Mouse (Mus musculus): ENCODE measurements around the gene Lhx8. TPM values are rescaled to one million over a fixed set of nuclear protein-coding genes. Genes with fewer than 3 reads are reported as not detected.

Lhx8 gene
- under 1 TPM; 0.69 to 0.89 TPM for total RNA-seq (2021)
- long read RNA-seq, experiment 1, partial matches to known transcripts = 1 of 1 reads
- long read RNA-seq, experiment 1, other reads (novel, unspliced or antisense) = 0 of 1 reads
- long read RNA-seq, experiment 2 = 0 reads

DNA sequence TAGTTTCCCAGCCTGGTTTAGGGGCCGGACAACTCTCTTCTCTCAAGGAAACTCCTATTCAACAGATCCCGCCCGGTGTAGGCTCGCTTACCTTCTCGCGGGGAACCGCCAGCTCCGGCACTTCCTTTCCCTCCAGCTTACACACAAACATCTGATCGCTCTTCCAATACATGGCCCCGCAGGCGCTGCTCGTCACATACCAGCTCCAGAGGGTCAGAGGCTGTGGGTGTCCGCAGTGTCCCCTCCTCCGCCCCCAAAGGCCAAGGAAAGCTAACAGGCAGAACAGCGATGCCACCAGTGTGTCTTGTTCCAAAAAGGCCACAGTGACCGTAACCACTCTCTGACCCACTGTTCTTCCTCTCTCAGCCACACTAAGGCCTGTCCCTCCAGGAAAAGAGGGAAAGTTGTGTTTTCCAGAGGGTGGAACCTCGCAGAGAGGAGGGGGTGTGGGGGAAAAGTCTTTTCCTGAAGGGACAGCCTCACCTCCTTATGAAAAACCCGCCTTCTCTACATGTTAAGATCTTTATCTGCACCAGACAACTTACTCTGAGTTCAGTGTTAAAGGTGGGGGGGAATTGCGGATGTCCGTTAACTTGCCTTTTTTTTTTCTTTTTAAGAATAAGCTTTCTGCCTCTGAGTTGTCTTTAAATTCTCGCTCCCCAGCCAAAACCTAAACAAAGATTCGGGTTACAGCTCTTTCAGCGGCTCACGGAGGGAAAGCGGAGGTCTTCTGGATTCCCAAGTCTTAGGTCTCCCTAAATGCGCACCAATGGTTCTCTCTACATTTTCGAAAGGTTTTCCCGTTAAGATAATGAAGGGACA, at the start of gene Lhx8:
Lhx8 (minus strand) TSS at position 479 of the 822 bp plus-strand sequence.
- no peak for DNase-seq

DNA sequence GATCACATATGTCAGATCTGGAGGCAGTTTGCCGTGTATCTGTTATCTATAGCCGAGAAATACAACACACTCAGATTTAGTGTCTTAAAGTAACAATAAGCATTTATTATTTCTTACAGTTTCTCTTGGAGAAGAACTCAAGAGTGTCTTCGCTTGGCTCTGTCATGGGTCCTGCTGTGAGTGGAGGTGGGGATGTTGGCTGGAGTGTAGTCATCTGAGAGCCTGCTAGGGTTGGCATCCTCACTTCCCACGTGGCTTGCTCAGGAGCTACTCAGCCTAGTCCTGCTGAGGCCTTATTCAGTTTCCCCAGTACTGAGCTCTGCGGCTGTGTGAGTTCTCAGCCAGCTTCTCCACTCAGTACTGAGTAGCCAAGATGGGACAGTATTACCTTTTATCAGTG, 43.1 kb upstream of the Lhx8 start:
- no peak for DNase-seq

DNA sequence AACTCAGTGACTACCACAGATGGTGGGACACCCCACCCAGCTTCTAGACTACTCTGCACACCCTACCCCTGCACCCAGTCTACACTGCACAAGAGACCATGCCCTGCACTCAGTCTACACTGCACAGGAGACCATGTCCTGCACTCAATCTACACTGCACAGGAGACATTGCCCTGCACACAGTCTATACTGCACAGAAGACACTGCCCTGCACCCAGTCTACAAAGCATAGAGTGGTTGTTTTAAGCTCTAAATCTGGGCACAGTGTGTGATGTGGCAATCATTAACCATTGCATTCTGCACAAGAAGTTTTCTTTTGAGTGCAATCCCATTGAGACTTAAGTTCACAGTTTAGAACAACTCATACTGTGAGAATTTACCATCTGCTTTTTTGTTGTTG, 42.2 kb upstream of the Lhx8 start:
- DNase-seq = no peak

DNA sequence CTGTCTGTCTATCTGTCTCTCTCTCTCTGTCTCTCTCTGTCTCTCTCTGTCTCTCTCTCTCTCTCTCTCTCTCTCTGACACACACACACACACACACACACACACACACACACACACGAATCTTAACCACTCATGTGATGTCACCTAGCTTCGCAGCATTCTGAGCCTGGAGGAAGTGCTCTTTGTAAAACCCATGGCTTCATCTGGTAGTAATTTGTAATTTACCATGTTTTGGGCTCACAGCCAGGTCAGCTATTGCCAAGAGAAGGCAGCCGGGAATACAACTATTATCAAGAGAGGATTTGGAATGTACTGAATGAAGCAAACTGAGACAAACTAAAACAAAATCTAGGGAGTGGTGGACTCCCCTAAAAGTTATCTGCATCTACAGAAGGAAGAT, 36.9 kb upstream of the Lhx8 start:
- DNase-seq = peak in 1 of 2 experiments; percentile 8

DNA sequence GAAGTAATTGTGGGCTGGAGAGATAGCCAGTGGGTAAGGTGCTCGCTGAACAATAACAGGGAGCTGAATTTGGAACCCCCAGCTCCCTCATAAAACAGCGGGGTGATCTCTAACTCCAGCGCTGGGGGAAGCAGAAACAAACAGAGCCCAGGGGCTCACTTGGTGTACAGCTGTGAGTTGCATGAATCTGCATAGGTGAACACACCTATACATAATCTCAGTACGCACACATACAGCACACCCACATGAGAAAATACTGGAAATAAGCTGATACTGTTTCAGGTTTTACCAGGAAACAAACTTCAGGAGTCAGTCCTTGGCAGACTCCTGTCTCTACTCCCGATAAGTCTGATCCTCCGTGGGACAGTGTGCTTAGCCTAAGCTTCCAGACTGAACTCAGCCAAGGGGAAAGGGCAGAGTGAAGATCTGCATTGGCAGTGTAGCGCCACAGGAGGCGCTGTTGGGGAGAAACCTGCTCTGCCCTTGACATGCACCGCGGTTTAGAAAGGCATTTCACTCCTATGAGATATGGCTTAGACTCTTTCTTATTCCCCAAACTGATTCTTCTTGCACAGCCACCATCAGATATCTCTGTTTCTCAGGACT, 34.2 kb upstream of the Lhx8 start:
- DNase-seq = peak; percentile 12 to 25

DNA sequence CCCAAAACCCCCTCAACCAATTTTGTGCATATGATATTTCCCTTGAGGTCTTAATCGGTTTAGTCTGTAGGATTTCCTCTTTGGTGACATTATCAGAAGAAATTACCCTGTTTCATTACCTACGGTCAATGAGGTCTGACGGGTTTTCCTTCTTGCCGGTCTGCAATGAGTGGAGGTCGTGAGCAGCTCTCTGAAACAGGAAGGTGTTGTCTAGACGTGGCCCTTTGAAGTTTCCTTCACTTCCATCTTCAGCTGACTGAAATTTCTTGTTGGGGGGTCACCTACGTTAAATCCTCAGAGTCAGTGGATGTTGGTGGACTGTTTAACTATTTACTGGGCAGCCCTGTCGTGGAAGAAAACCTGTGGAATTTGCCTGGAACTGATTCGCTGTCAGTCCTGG, 33.0 kb upstream of the Lhx8 start:
- no peak for DNase-seq

DNA sequence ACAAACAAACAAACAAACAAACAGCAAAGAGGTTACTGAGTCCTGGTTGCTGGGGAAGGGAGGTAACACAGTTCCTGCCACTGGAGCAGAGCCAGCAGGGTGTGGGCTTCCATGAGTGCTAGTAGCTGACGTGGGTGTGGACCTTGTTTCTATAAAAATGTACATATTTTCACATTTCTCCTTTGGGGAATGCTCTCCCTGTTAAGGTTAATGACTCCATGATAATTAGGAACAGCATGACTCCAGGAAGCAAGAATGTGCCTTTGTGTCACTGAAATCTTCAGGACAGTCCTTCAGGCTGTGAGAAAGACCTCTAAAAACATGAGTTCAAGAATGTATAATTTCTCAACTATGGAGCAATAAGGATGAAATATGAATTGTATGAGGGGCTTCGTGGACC, 28.8 kb upstream of the Lhx8 start:
- DNase-seq = no peak

DNA sequence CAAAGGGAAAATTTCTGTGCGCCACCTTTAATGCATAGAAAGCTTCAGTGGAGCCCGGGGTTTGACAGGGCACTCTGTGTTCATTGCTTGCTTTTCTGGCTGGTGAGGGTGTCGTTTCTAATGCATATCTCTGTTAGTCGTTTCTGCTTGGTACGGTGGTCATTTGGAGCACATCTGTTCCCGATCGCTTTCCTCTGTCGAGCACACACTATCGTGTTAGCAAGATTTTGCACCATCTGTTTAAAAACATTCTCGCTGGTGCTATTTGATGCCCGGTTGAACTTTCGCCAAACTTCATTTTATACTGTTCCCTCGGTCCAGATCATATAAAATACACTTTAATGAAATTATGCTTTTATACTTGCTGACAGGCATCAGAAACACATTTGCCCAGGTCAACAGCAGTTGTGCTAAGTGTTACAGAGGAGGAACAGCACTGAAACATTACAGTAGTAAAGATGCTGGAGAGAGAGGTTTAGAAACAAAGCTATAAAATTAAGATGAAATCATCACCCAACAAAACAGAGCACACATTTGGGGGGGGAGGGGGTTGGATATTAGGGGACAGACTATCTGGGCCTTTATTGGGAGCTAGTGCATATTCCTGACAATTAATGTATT, 9.9 kb upstream of the Lhx8 start:
- no peak for DNase-seq

DNA sequence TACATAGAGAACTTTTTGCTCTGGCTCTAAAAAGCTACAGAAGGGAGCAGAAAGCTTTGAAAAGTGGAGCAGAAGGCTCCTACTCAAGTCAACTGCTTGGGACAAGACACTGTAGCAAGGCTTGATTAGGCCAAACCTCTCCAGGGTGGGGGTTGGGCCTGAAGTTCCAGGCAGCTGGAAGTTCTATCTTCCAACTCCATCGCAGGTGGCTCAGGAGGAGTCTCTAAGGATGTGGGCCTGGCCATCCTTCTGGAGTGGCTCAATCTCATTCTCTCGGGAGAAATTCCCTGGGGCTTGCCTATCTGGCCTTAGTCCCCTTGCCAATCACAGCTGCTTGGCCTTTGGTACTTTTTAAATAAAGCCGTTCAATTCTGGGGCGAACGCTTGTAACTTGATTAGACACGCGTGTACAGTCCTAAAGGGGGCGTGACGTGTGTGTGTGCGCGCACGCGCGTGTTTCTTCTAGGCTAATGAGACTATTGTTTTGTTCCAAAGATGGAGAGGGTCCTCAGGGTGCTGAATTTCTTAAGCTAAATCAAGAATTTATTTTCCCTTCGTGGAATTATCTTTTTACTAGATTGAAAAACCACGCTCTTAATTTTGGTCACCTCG, 9.3 kb upstream of the Lhx8 start:
- DNase-seq = no peak

DNA sequence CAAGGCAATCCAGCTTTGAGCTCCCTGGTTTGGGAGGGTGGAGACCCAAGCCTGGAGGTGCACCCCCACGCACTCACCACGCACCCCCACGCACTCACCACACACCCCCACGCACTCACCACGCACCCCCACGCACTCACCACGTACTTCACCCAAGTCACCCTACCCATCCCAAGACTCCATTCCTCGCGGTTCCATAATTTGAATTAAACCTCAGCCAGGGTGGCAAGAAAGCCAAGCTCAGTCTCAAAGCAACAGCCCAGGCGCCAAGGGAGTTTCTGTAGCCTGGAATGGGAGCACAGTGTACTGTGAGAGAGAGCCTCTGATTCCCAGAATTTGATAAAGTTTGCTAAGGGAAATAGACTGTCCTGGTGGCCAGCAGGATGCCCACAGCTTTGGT, 4.3 kb upstream of the Lhx8 start:
- DNase-seq = no peak

DNA sequence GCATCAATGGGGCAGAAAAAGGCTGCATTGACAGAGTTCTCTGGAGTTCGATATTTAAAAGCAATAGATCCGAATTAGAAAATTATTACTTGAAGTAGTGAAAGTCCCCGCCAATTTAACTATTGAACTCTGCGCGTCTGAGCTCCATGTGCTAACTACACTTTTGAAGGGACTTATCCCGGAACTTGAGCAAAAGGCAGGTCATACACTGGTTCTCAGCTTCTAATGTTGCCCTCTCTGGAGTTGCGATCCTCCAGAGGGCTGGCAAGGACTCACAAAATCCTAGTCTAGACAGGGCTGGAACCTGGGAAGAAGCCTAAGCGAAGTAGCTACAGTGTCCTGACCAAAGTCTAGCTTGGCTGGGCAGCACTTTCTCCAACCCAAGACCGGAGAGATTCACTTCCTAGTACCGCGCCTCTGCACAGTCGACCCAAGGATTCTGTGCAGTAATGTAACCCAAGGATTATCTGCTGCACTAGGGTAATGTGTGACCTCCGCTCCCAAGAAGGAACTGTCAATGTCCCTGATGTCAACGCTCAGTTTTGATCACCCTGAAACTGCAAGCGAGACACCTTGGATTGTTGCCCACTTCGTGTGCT, 3.0 kb upstream of the Lhx8 start:
- DNase-seq = no peak

DNA sequence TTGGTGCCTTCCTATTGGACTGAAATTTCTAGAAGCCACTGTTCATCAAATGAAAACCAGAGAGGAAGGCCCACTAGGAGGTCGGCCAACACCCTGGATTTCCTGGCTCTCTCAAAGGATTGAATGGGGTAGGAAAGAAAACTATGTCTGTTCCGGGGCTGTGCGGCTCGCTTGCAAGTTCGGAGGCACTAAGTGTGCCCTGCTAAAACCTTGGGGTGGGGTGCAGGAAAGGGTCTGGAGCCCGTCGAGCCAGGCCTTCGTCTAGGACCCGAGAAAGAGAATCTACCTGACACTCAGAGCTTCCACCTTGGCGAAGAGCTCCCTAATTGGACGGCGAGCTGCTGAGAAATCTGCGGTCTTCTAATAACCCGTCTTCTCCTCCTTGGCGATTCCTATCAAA, 2.5 kb upstream of the Lhx8 start:
- no peak for DNase-seq

DNA sequence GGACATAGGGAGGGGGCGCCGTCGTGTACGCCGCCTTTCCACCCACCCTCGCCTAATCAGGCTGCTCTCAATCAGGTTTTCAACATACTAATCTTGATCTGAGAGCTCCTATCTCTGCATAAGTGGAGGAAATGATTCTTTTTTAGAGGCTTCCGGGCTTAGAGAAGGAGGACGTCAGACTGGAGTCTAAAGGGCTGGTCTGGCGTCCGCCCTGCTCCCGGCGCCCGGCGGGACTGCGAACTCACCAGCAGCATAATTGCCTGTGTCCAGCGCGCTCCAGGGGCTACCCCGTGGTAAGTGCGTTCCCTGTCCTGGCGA, 1.7 kb upstream of the Lhx8 start:
- peak in 1 of 2 experiments; percentile 8 for DNase-seq

DNA sequence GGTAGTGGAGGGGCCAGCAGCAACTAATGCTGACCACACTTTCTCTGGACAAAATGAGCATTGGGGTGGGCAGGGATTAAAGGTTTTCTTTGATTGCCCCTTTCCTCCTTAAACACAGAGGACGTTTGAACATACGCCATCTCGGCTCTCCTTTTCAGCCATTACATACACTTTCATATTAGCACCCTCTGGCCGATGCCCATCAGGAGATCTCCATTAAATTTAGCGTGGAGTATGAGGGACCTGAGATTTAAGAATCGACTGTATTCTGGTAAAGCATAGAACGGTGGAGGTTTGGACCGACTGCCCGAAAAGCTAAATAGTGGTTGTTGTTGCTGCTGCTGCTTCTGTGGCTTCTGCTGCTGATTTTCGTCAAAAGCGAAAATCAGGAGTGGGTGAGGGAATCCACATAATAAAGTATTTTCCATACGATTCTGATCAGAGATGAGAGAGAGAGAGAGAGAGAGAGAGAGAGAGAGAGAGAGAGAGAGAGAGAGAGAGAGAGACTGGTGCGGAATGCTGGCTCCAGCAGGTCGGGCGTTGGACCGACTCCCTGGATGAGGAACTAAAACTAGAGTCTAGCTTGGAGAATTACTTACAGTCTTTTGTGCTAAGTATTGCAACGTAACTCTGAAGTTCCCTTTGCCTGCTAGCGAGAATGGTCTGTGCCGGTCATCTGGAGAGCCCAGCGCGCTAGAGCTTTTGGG, 1.2 kb upstream of the Lhx8 start:
- DNase-seq = no peak

DNA sequence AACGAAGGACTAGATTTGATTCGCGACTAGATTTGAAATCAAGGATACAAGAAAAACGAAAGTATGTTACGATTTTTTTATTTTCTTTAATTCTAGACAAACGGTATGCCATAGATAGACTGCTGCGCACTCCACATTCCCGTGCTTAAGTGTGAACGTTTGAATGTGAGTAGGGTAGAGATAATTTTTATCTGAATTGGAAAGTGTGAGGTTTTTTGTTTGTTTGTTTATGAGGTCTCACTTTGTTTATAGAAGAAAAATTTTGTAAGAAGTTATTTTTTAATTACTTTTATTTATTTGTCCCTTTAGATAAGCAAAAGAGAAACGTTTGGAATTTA, 513 bp upstream of the Lhx8 start:
- DNase-seq = no peak

DNA sequence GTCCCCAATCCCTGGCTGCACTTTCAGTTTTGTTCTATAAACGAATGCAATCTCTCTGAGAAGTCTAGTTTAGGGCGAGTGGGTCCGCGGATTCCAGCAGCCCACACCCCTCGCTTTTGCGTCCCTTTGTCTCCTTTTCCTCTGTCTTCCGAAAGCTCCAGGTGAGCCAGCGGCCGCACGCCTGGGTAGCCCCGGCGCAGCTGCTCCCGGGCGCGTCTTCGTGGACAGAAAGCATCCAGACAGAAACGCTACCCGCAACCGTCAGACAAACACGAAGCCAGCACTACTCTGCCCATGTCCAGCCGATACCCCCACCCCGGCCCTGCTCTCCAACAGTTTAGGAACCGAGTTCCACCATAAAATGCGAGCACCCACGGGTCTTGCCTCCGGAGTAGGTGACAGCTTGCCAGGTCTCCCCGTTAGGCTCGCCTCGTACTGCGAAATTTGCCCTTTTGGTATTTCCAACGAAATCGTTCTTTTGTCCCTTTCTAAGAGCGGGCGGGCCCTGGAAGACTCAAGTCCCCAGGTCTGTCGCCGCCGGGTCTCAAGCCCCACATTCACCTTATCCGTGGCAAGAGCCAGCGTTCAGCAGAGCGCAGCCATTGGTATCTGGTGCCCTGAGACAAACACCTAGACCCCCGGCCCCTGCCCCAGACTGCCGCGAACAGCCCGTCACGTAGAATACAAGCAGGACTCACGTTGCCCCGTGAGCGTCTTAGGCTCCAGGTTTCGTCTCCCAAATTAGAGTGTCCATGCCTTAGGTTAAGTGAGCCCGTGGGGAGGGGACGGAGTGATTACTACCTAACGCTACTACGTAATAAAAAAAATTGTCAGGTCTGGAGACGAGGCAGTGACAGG, 907 bp downstream of the Lhx8 start:
- DNase-seq = no peak

DNA sequence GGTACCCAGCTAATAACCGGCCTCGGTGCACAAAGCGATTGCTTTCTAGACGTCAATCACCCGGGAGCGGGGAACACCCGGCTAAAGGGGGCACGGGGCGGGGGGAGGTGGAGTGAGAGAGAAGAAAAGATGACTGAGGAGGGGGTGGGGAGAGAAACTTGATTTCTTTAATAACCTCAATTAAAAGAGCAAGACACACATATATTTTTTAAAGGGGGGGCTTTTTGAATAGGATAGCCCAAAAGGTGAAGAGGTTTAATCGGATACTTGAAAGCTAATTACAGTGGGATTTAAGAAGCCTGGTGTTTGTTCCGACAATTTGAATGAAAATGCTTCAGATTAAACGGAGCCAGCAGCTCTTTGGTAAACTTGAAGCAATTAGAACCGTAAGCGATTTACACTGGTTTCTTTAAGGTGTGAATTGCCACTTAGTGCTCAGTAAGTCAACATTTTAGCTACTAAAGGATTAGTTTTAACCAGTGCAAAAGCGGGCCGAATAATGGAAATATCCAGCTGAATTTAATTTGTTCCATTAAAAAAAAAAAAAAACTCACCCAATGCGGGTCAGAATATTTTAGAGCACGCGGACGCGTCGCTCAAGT, 1.6 kb downstream of the Lhx8 start:
- DNase-seq = no peak

DNA sequence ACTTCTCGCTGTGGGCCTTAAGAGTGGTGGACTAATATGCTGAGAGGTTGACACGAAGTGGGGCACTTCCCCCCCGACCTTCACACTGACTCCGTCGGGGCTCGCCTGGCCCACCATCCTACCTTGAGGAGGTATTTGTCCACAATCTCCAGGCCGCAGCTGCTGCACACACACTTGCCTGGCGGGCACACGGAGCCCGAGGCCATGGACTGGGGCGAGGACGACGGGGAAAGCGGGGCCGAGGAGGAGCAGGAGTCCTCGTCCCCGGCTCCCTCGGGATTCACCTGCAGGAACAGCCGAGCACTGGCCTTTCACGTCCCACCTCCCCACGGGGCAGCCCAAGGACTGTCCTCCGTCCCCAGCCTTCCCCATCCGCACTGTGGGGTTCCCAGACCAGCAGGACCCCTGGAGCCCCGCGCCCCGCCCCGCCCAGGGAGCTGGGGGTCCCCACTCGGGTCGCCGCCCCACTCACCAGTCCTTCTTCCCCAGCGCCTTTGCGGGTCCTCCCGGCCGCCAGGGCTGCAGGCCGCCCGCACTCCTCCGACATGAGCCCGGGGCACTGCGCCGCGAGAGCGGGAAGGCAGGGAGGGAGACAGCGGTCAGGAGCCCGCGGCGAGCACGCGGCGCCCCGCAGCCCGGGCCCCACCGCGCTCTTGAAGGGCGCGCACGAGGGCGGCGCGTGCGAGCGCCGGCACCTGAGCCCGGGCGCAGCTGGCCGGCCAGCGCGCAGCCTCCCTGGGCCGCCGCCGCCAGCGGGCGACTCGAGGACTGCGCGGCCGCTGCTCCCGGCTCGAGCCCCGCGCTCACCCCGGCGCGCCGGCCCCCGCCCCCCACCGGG, 2.4 kb downstream of the Lhx8 start:
- peak in 1 of 2 experiments; percentile 12 for DNase-seq

DNA sequence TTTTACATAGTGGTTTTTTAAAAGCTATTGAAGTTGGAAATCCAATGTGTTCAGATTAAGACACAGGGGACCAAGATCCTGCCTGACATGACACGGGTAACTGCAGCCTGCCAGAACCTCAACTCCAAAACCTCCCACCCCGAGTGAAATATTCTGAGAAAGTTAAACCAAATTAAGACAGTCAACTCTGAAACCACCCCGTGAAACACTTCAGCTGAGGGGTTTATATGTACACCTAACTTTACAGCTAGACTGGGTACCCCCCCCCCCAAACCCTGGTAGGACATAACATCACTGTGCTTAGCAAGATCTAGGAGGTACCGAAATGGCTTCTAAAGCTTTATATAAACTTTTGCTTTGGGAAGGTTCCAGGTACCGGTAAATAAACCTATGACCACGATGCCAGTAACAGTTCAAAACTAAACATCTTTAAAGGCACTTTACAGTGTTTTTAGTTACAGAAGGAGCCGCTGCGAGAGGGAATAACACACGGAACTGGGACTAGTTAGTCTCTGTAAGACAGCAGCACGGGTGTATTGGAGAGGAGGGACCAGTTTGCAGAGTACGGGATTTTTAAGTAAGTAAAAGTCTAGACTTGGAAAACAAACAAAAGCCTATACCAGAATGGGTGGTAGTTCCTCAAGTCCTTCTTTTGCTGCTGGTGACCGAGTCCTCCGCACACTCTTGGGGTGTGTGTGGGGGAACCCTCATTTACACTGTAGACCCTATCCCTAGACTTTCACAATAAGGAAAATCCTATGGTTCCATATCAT, 3.2 kb downstream of the Lhx8 start:
- no peak for DNase-seq
